Mouse (Mus musculus) midbrain, embryonic 12.5 days (tissue): ENCODE measurements around the gene Pax2. TPM values are rescaled to one million over a fixed set of nuclear protein-coding genes. Genes with fewer than 3 reads are reported as not detected.
A peak's percentile ranks its signal among the peaks of the same experiment; 100 is the strongest.
"Not testable (repeated sequence)": the region's sequence is repeated elsewhere in the genome, so short reads cannot be mapped to it uniquely, and the experiment has no call there.

Experiments
- ATAC-seq: fragments of 200-750 bp; cut with Nextera tagmentation; 2 replicates; pipeline ENCODE4 v1.8.0; 2017; ENCODE audit warnings: low read depth, moderate TSS enrichment, moderate library complexity; ENCODE audit not compliant: low FRiP score
- H3K27ac ChIP-seq: fragments of 300-500 bp; sonication (generic); replicated peaks from 2 replicates; pipeline ENCODE4 v1.5.1; 2016; ENCODE audit warnings: mild to moderate bottlenecking
- H3K27me3 ChIP-seq: fragments of 300-500 bp; sonication (generic); 2 replicates; pipeline ENCODE4 v1.6.1; 2016; ENCODE audit warnings: mild to moderate bottlenecking
- H3K36me3 ChIP-seq: fragments of 300-500 bp; sonication (generic); 2 replicates; pipeline ENCODE4 v1.6.1; 2016
- H3K4me1 ChIP-seq: fragments of 300-500 bp; sonication (generic); 2 replicates; pipeline ENCODE4 v1.6.1; 2016
- H3K4me2 ChIP-seq: fragments of 300-500 bp; sonication (generic); replicated peaks from 2 replicates; pipeline ENCODE4 v1.6.1; 2016; ENCODE audit warnings: mild to moderate bottlenecking, moderate library complexity
- H3K4me3 ChIP-seq: fragments of 300-500 bp; sonication (generic); 2 replicates; pipeline ENCODE4 v1.5.1; 2016; ENCODE audit warnings: mild to moderate bottlenecking
- H3K9ac ChIP-seq: fragments of 300-500 bp; sonication (generic); replicated peaks from 2 replicates; pipeline ENCODE4 v1.6.1; 2016; ENCODE audit warnings: mild to moderate bottlenecking, moderate library complexity
- H3K9me3 ChIP-seq: fragments of 300-500 bp; sonication (generic); 2 replicates; pipeline ENCODE4 v1.6.1; 2016; ENCODE audit warnings: mild to moderate bottlenecking
- WGBS: fragments of 180-500 bp; shearing (Covaris S2); methylation state at CpG from one replicate; pipeline ENCODE4 v1.1.7; 2016; 5-methylcytosine and 5-hydroxymethylcytosine counted together
- polyA plus RNA-seq: library from polyadenylated mRNA; unstranded; fragments of >200 nt; fragmentation: Nextera tagmentation; extraction: Ambion mirVana; gene quantifications from 2 replicates; pipeline ENCODE4 v1.2.1, GENCODE M21; 2016

Pax2 gene
- polyA plus RNA-seq, 1 experiment from 2014 or later, result 0.32 TPM

- ATAC-seq, result no peak
- Histone ChIP-seq H3K9me3 (no peaks in the 10 kb centered on the region), H3K9ac (no peak overlapping the region), H3K27me3 (peaks cover 84% of the 10 kb centered on the region), H3K4me3 (no peak overlapping the region), H3K36me3 (no peaks in the 10 kb centered on the region), H3K4me1 (peaks cover 27% of the 10 kb centered on the region), H3K27ac (no peak overlapping the region), H3K4me2 (no peak overlapping the region)
- 41% methylated on average over 1 of the region's 1 CpGs for WGBS
These were observed 77.5 kb downstream of the Pax2 start for GRCm38 (mm10) chr19:44833391-44833790.

GRCm38 (mm10) chr19:44834218-44835041 lies 78.6 kb downstream of the Pax2 start:
- H3K27me3 ChIP-seq, result peaks cover 84% of the 10 kb centered on the region
- no peaks in the 10 kb centered on the region for H3K9me3 ChIP-seq
- no peak for ATAC-seq
- no peaks in the 10 kb centered on the region for H3K36me3 ChIP-seq
- H3K9ac ChIP-seq, result no peak overlapping the region
- no peak overlapping the region for H3K4me2 ChIP-seq
- H3K4me3 ChIP-seq, result no peak overlapping the region
- 10% methylated on average over 11 of the region's 11 CpGs for WGBS
- peaks cover 27% of the 10 kb centered on the region for H3K4me1 ChIP-seq
- no peak overlapping the region for H3K27ac ChIP-seq

GRCm38 (mm10) chr19:44835042-44835930 lies 79.4 kb downstream of the Pax2 start:
- peak; percentile 23; the same call in 1 of the 2 replicates for ATAC-seq
- Histone ChIP-seq H3K4me3 (peak overlapping the region; percentile 49), H3K9me3 (no peaks in the 10 kb centered on the region), H3K9ac (0 out of 2 replicates have a peak overlapping the region, but pooled peaks have one; percentile 7), H3K27ac (no peak overlapping the region), H3K4me1 (peaks cover 27% of the 10 kb centered on the region), H3K27me3 (peaks cover 90% of the 10 kb centered on the region), H3K36me3 (no peaks in the 10 kb centered on the region), H3K4me2 (peak overlapping the region; percentile 79)
- WGBS, result 5% methylated on average over 34 of the region's 34 CpGs

- Histone ChIP-seq H3K9ac (peak overlapping the region; percentile 51), H3K4me1 (peaks cover 27% of the 10 kb centered on the region), H3K4me3 (peak overlapping the region; percentile 49), H3K27ac (no peak overlapping the region), H3K9me3 (no peaks in the 10 kb centered on the region), H3K36me3 (no peaks in the 10 kb centered on the region), H3K4me2 (peak overlapping the region; percentile 79), H3K27me3 (peaks cover 89% of the 10 kb centered on the region)
- ATAC-seq, result peak; percentile 56; the same call in 1 of the 2 replicates
- under 1% methylated on average over 70 of the region's 71 CpGs for WGBS
These were observed 80.4 kb downstream of the Pax2 start for GRCm38 (mm10) chr19:44835931-44836861.

- peak overlapping the region; percentile 21; the same call in 1 of the 2 replicates for H3K4me2 ChIP-seq
- no peaks in the 10 kb centered on the region for H3K9me3 ChIP-seq
- 2% methylated on average over 37 of the region's 37 CpGs for WGBS
- no peak overlapping the region for H3K27ac ChIP-seq
- H3K4me1 ChIP-seq, result peaks cover 27% of the 10 kb centered on the region
- no peak overlapping the region for H3K9ac ChIP-seq
- H3K36me3 ChIP-seq, result no peaks in the 10 kb centered on the region
- peak overlapping the region; percentile 49; the same call in 1 of the 2 replicates for H3K4me3 ChIP-seq
- ATAC-seq, result no peak
- H3K27me3 ChIP-seq, result peaks cover 77% of the 10 kb centered on the region
These were observed 81.8 kb downstream of the Pax2 start for GRCm38 (mm10) chr19:44837426-44838205.

- Histone ChIP-seq H3K9ac (no peak overlapping the region), H3K27ac (no peak overlapping the region), H3K36me3 (no peaks in the 10 kb centered on the region), H3K4me3 (no peak overlapping the region), H3K27me3 (peaks cover 74% of the 10 kb centered on the region), H3K9me3 (no peaks in the 10 kb centered on the region), H3K4me2 (no peak overlapping the region), H3K4me1 (peaks cover 27% of the 10 kb centered on the region)
- WGBS, result 15% methylated on average over 9 of the region's 9 CpGs
- ATAC-seq, result no peak
These were observed 82.5 kb downstream of the Pax2 start for GRCm38 (mm10) chr19:44838321-44838720.

GRCm38 (mm10) chr19:44842661-44843060 lies 86.8 kb downstream of the Pax2 start:
- H3K4me2 ChIP-seq, ATAC-seq, H3K4me3 ChIP-seq, H3K9ac ChIP-seq, H3K27ac ChIP-seq, H3K9me3 ChIP-seq, H3K4me1 ChIP-seq, H3K36me3 ChIP-seq: not testable (repeated sequence)
- 95% methylated on average over 15 of the region's 15 CpGs for WGBS
- H3K27me3 ChIP-seq, result peaks cover 50% of the 10 kb centered on the region

- Histone ChIP-seq H3K36me3 (no peaks in the 10 kb centered on the region), H3K9ac (no peak overlapping the region), H3K4me3 (no peak overlapping the region), H3K4me1 (no peaks in the 10 kb centered on the region), H3K4me2 (no peak overlapping the region), H3K27me3 (peaks cover 8% of the 10 kb centered on the region), H3K9me3 (no peaks in the 10 kb centered on the region), H3K27ac (no peak overlapping the region)
- WGBS, result 84% methylated on average over 12 of the region's 12 CpGs
- ATAC-seq, result no peak
These were observed 93.6 kb downstream of the Pax2 start for GRCm38 (mm10) chr19:44849465-44849864.

- no peak overlapping the region for H3K27ac ChIP-seq
- no peak overlapping the region for H3K4me2 ChIP-seq
- ATAC-seq, result no peak
- no peak overlapping the region for H3K9ac ChIP-seq
- no peaks in the 10 kb centered on the region for H3K27me3 ChIP-seq
- no peaks in the 10 kb centered on the region for H3K36me3 ChIP-seq
- 85% methylated on average over 1 of the region's 1 CpGs for WGBS
- H3K9me3 ChIP-seq, result no peaks in the 10 kb centered on the region
- H3K4me1 ChIP-seq, result no peaks in the 10 kb centered on the region
- H3K4me3 ChIP-seq, result no peak overlapping the region
These were observed 102.8 kb downstream of the Pax2 start for GRCm38 (mm10) chr19:44858671-44859070.

- Histone ChIP-seq H3K4me2 (no peak overlapping the region), H3K4me1 (no peaks in the 10 kb centered on the region), H3K27me3 (peaks cover 16% of the 10 kb centered on the region; the same call in 1 of the 2 replicates), H3K36me3 (no peaks in the 10 kb centered on the region), H3K9me3 (no peaks in the 10 kb centered on the region), H3K9ac (no peak overlapping the region), H3K4me3 (no peak overlapping the region), H3K27ac (no peak overlapping the region)
- ATAC-seq, result no peak
- 72% methylated on average over 2 of the region's 2 CpGs for WGBS
These were observed 112.9 kb downstream of the Pax2 start for GRCm38 (mm10) chr19:44868766-44869165.
